Mouse (Mus musculus): ENCODE results near the gene Sh3gl2. TPM values are rescaled to one million over a fixed set of nuclear protein-coding genes. Genes with fewer than 3 reads are reported as not detected.

The Sh3gl2 gene
- polyA plus RNA-seq, 1 experiment: 18.6 TPM

- no peaks in the 10 kb centered on the region for H3K4me1 ChIP-seq (ENCODE audit: control insufficient read depth, insufficient read depth, low read length)
- H3K9me3 ChIP-seq (replicated peaks; ENCODE audit: control insufficient read depth, insufficient read depth, low read length, poor library complexity, severe bottlenecking): peaks cover 6% of the 10 kb centered on the region
- TF ChIP-seq POLR2A (IDR thresholded peaks at IDR 0.05; ENCODE audit: insufficient read depth, low read length): no peak
- no peak for TF ChIP-seq EP300 (IDR thresholded peaks at IDR 0.05; ENCODE audit: insufficient read depth, low read depth, low read length)
- no peak for TF ChIP-seq CTCF (IDR thresholded peaks at IDR 0.05; ENCODE audit: low read depth, low read length)
- H3K27ac ChIP-seq (ENCODE audit: insufficient read depth, low read length): no peak overlapping the region
- H3K9ac ChIP-seq (ENCODE audit: low read depth, poor library complexity, severe bottlenecking): no peak overlapping the region
- H3K36me3 ChIP-seq (ENCODE audit: control insufficient read depth, insufficient read depth, low read length, poor library complexity, severe bottlenecking): no peaks in the 10 kb centered on the region
- no peak overlapping the region for H3K4me3 ChIP-seq (ENCODE audit: low read depth, low read length)
- H3K27me3 ChIP-seq (ENCODE audit: control insufficient read depth, insufficient read depth, low read length, poor library complexity, severe bottlenecking): no peaks in the 10 kb centered on the region
These were observed 21.8 kb downstream of the Sh3gl2 start for GRCm38 (mm10) chr4:85226731-85227130.

- TF ChIP-seq POLR2A (IDR thresholded peaks at IDR 0.05; ENCODE audit: insufficient read depth, low read length): no peak
These were observed 23.0 kb downstream of the Sh3gl2 start for GRCm38 (mm10) chr4:85227664-85228588.

GRCm38 (mm10) chr4:85228589-85228948 lies 23.6 kb downstream of the Sh3gl2 start:
- peaks cover 2% of the 10 kb centered on the region for H3K4me1 ChIP-seq (ENCODE audit: control insufficient read depth, insufficient read depth, low read length)
- no peak overlapping the region for H3K27ac ChIP-seq (ENCODE audit: insufficient read depth, low read length)
- H3K9me3 ChIP-seq (replicated peaks; ENCODE audit: control insufficient read depth, insufficient read depth, low read length, poor library complexity, severe bottlenecking): no peaks in the 10 kb centered on the region
- H3K4me3 ChIP-seq (ENCODE audit: low read depth, low read length): no peak overlapping the region
- H3K27me3 ChIP-seq (ENCODE audit: control insufficient read depth, insufficient read depth, low read length, poor library complexity, severe bottlenecking): no peaks in the 10 kb centered on the region
- no peak overlapping the region for H3K9ac ChIP-seq (ENCODE audit: low read depth, poor library complexity, severe bottlenecking)
- no peaks in the 10 kb centered on the region for H3K36me3 ChIP-seq (ENCODE audit: control insufficient read depth, insufficient read depth, low read length, poor library complexity, severe bottlenecking)
- TF ChIP-seq EP300 (IDR thresholded peaks at IDR 0.05; ENCODE audit: insufficient read depth, low read depth, low read length) (no peak), CTCF (IDR thresholded peaks at IDR 0.05; ENCODE audit: low read depth, low read length) (no peak), POLR2A (IDR thresholded peaks at IDR 0.05; ENCODE audit: insufficient read depth, low read length) (no peak)

More at GRCm38 (mm10) chr4:85227664-85228588, 23.0 kb downstream of the Sh3gl2 start:
- Histone ChIP-seq H3K9ac (ENCODE audit: low read depth, poor library complexity, severe bottlenecking) (no peak overlapping the region), H3K36me3 (ENCODE audit: control insufficient read depth, insufficient read depth, low read length, poor library complexity, severe bottlenecking) (no peaks in the 10 kb centered on the region), H3K27ac (ENCODE audit: insufficient read depth, low read length) (no peak overlapping the region), H3K4me1 (ENCODE audit: control insufficient read depth, insufficient read depth, low read length) (peaks cover 1% of the 10 kb centered on the region), H3K27me3 (ENCODE audit: control insufficient read depth, insufficient read depth, low read length, poor library complexity, severe bottlenecking) (no peaks in the 10 kb centered on the region), H3K4me3 (ENCODE audit: low read depth, low read length) (no peak overlapping the region), H3K9me3 (replicated peaks; ENCODE audit: control insufficient read depth, insufficient read depth, low read length, poor library complexity, severe bottlenecking) (no peaks in the 10 kb centered on the region)

GRCm38 (mm10) chr4:85232386-85233381 lies 27.8 kb downstream of the Sh3gl2 start:
- H3K4me3 ChIP-seq (ENCODE audit: low read depth, low read length): no peak overlapping the region
- no peaks in the 10 kb centered on the region for H3K27me3 ChIP-seq (ENCODE audit: control insufficient read depth, insufficient read depth, low read length, poor library complexity, severe bottlenecking)
- H3K9me3 ChIP-seq (replicated peaks; ENCODE audit: control insufficient read depth, insufficient read depth, low read length, poor library complexity, severe bottlenecking): no peaks in the 10 kb centered on the region
- TF ChIP-seq EP300 (IDR thresholded peaks at IDR 0.05; ENCODE audit: insufficient read depth, low read depth, low read length): no peak
- TF ChIP-seq CTCF (IDR thresholded peaks at IDR 0.05; ENCODE audit: low read depth, low read length): no peak
- TF ChIP-seq POLR2A (IDR thresholded peaks at IDR 0.05; ENCODE audit: insufficient read depth, low read length): no peak
- no peaks in the 10 kb centered on the region for H3K36me3 ChIP-seq (ENCODE audit: control insufficient read depth, insufficient read depth, low read length, poor library complexity, severe bottlenecking)
- no peak overlapping the region for H3K9ac ChIP-seq (ENCODE audit: low read depth, poor library complexity, severe bottlenecking)
- H3K4me1 ChIP-seq (ENCODE audit: control insufficient read depth, insufficient read depth, low read length): peaks cover 2% of the 10 kb centered on the region
- no peak overlapping the region for H3K27ac ChIP-seq (ENCODE audit: insufficient read depth, low read length)

GRCm38 (mm10) chr4:85241675-85242074 lies 36.7 kb downstream of the Sh3gl2 start:
- H3K9me3 ChIP-seq (replicated peaks; ENCODE audit: control insufficient read depth, insufficient read depth, low read length, poor library complexity, severe bottlenecking): no peaks in the 10 kb centered on the region
- H3K27ac ChIP-seq (ENCODE audit: insufficient read depth, low read length): no peak overlapping the region
- no peaks in the 10 kb centered on the region for H3K4me1 ChIP-seq (ENCODE audit: control insufficient read depth, insufficient read depth, low read length)
- H3K27me3 ChIP-seq (ENCODE audit: control insufficient read depth, insufficient read depth, low read length, poor library complexity, severe bottlenecking): no peaks in the 10 kb centered on the region
- no peaks in the 10 kb centered on the region for H3K36me3 ChIP-seq (ENCODE audit: control insufficient read depth, insufficient read depth, low read length, poor library complexity, severe bottlenecking)
- TF ChIP-seq CTCF (IDR thresholded peaks at IDR 0.05; ENCODE audit: low read depth, low read length) (no peak), POLR2A (IDR thresholded peaks at IDR 0.05; ENCODE audit: insufficient read depth, low read length) (no peak), EP300 (IDR thresholded peaks at IDR 0.05; ENCODE audit: insufficient read depth, low read depth, low read length) (no peak)
- no peak overlapping the region for H3K9ac ChIP-seq (ENCODE audit: low read depth, poor library complexity, severe bottlenecking)
- H3K4me3 ChIP-seq (ENCODE audit: low read depth, low read length): no peak overlapping the region
